Comparison of ENCODE assay signal across 25 mouse cellular contexts in the genomic region with DNA sequence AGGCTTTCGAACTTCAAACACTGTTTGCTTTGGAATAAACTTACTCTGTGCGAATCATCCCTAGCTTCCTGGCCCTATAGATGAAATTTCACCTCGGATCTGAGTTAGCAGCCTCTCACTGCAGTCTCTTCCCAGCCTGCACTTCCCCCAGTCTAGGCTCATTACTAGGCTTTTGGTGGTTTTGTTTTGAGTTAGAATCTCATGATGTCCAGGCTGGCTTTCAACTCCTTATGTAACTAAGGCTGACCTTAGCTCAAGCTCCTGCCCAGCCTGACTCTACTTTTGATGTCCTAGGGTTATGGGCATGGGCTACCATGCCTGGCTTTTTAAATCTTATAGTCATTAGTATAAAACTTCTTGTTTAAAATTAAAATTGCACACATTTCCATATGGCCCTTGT. TPM values are rescaled to one million over a fixed set of nuclear protein-coding genes. Genes with fewer than 3 reads are reported as not detected.
DNase-seq lines count a peak whose midpoint lies in the region; ATAC-seq lines count a peak whose summit lies in the region.
"Had no signal": no experiment of that assay in that cellular context is flagged by ENCODE, and none has a peak within 500 bp of the region (broad histone marks: within the 10 kb centered on the region; RNA-seq: fewer than 3 reads in every experiment).

No protein-coding gene starts in this region.

- 53% methylated on average over 3 of the region's 3 CpGs for WGBS in kidney, embryonic 14.5 days
- WGBS in liver, embryonic 15.5 days (ENCODE audit: insufficient replicate concordance), result 52% methylated on average over 3 of the region's 3 CpGs
- 81% methylated on average over 3 of the region's 3 CpGs for WGBS in hindbrain, embryonic 12.5 days

- no peaks in the 10 kb centered on the region for H3K27me3 ChIP-seq in kidney, embryonic 14.5 days (ENCODE audit: control insufficient read depth, insufficient read depth, low read length)
- no peaks in the 10 kb centered on the region for H3K27me3 ChIP-seq in liver, embryonic 15.5 days
- H3K27me3 ChIP-seq in hindbrain, embryonic 12.5 days, result no peaks in the 10 kb centered on the region; the same call in 1 of the 2 replicates
- H3K27me3 ChIP-seq: forebrain, embryonic 13.5 days; hindbrain, embryonic 15.5 days; limb, embryonic 15.5 days had no signal

- no peak overlapping the region for H3K4me2 ChIP-seq in kidney, embryonic 14.5 days (replicated peaks; ENCODE audit: low read depth, low read length)
- H3K4me2 ChIP-seq in liver, embryonic 15.5 days, result no peak overlapping the region
- H3K4me2 ChIP-seq in hindbrain, embryonic 12.5 days (replicated peaks), result no peak overlapping the region
- H3K4me2 ChIP-seq: forebrain, embryonic 13.5 days; heart, embryonic 11.5 days; hindbrain, embryonic 15.5 days; limb, embryonic 15.5 days had no signal

- H3K4me3 ChIP-seq in kidney, embryonic 14.5 days (ENCODE audit: low read length), result no peak overlapping the region
- no peak overlapping the region for H3K4me3 ChIP-seq in liver, embryonic 15.5 days (replicated peaks)
- H3K4me3 ChIP-seq in brown adipose tissue, adult 24 weeks (ENCODE audit: insufficient read depth, low read depth, low read length), result no peak overlapping the region
- no peak overlapping the region for H3K4me3 ChIP-seq in hindbrain, embryonic 12.5 days
- H3K4me3 ChIP-seq: forebrain, embryonic 13.5 days; hindbrain, embryonic 15.5 days; limb, embryonic 10.5 days; limb, embryonic 15.5 days had no signal

- H3K9me3 ChIP-seq in kidney, embryonic 14.5 days (ENCODE audit: control insufficient read depth, low read length), result no peaks in the 10 kb centered on the region
- no peaks in the 10 kb centered on the region for H3K9me3 ChIP-seq in liver, embryonic 15.5 days (replicated peaks)
- no peaks in the 10 kb centered on the region for H3K9me3 ChIP-seq in hindbrain, embryonic 12.5 days (replicated peaks)
- H3K9me3 ChIP-seq: forebrain, embryonic 13.5 days; hindbrain, embryonic 15.5 days; limb, embryonic 10.5 days; limb, embryonic 15.5 days had no signal

- DNase-seq in kidney, adult 8-10 months, result peak; percentile 52 to 73
- DNase-seq in liver, result no peak
- DNase-seq: adrenal gland, adult 8-10 months; B cell, adult 2 months; cerebellum, adult 11 months; cerebellum, adult 9-10 months; cerebellum, postnatal 36 days; gastrocnemius, postnatal 36 days; heart, adult 18-20 months; layer of hippocampus, postnatal 36 days; lung, adult 2 months; lung, postnatal 10 days; midbrain, embryonic 14.5 days; thymus, postnatal 4 days had no signal

- ATAC-seq in kidney, embryonic 14.5 days (ENCODE audit: low FRiP score, low TSS enrichment), result no peak
- no peak for ATAC-seq in liver, embryonic 15.5 days (ENCODE audit: insufficient read depth)
- ATAC-seq in hindbrain, embryonic 12.5 days (ENCODE audit: low FRiP score), result no peak
- ATAC-seq: activated CD4-positive, CD25-positive, alpha-beta regulatory T cell, adult 4 months; forebrain, embryonic 13.5 days; inflammation-experienced regulatory T-cells, adult 6 months had no signal

- no peaks in the 10 kb centered on the region for H3K36me3 ChIP-seq in kidney, embryonic 14.5 days (ENCODE audit: control insufficient read depth, insufficient read depth, low read length)
- H3K36me3 ChIP-seq in liver, embryonic 15.5 days (replicated peaks), result no peaks in the 10 kb centered on the region
- H3K36me3 ChIP-seq in hindbrain, embryonic 12.5 days, result no peaks in the 10 kb centered on the region
- H3K36me3 ChIP-seq: hindbrain, embryonic 15.5 days; limb, embryonic 10.5 days; limb, embryonic 15.5 days had no signal

- H3K27ac ChIP-seq in kidney, embryonic 14.5 days (ENCODE audit: low read depth, low read length), result no peak overlapping the region
- H3K27ac ChIP-seq in liver, embryonic 15.5 days (replicated peaks), result 0 out of 2 replicates have a peak overlapping the region, but pooled peaks have one; percentile 66
- peak overlapping the region; percentile 68 for H3K27ac ChIP-seq in brown adipose tissue, adult 24 weeks (replicated peaks; ENCODE audit: low read depth, low read length)
- no peak overlapping the region for H3K27ac ChIP-seq in hindbrain, embryonic 12.5 days
- H3K27ac ChIP-seq: forebrain, embryonic 13.5 days; hindbrain, embryonic 15.5 days; limb, embryonic 10.5 days; limb, embryonic 15.5 days had no signal

- no peak overlapping the region for H3K9ac ChIP-seq in kidney, embryonic 14.5 days (ENCODE audit: low read depth, low read length)
- H3K9ac ChIP-seq in liver, embryonic 15.5 days, result no peak overlapping the region
- H3K9ac ChIP-seq in hindbrain, embryonic 12.5 days, result no peak overlapping the region
- H3K9ac ChIP-seq: forebrain, embryonic 13.5 days; hindbrain, embryonic 15.5 days; limb, embryonic 15.5 days had no signal

- H3K4me1 ChIP-seq in kidney, embryonic 14.5 days (ENCODE audit: control insufficient read depth, insufficient read depth, low read length), result 0 out of 2 replicates have a peak, but pooled peaks cover 3% of the 10 kb centered on the region
- H3K4me1 ChIP-seq in liver, embryonic 15.5 days (replicated peaks), result peaks cover 22% of the 10 kb centered on the region
- peaks cover 14% of the 10 kb centered on the region for H3K4me1 ChIP-seq in brown adipose tissue, adult 24 weeks (ENCODE audit: control insufficient read depth, insufficient read depth, insufficient read length, low read length)
- H3K4me1 ChIP-seq in hindbrain, embryonic 12.5 days, result no peaks in the 10 kb centered on the region
- H3K4me1 ChIP-seq: forebrain, embryonic 13.5 days; hindbrain, embryonic 15.5 days; limb, embryonic 10.5 days; limb, embryonic 15.5 days had no signal

RNA-seq across cellular contexts. Expression of a gene that starts 7.2 kb away (rescaled TPM):
- polyA plus RNA-seq in kidney, embryonic 14.5 days (2014; fragmentation: Nextera tagmentation; extraction: Ambion mirVana), result 152 and 171 TPM in 2 replicates
- polyA plus RNA-seq in liver, embryonic 15.5 days (2015; fragmentation: Nextera tagmentation; extraction: Ambion mirVana), result 119 and 121 TPM in 2 replicates
- polyA plus RNA-seq in brown adipose tissue, adult 24 weeks (2012; ENCODE audit: insufficient read depth, insufficient read length, missing spikeins), result 311 and 382 TPM in 2 replicates
- polyA plus RNA-seq in hindbrain, embryonic 12.5 days (2016; fragmentation: Nextera tagmentation; extraction: Ambion mirVana), result 122 and 128 TPM in 2 replicates

RNA-seq across cellular contexts. Expression of a gene that starts 22.4 kb away (rescaled TPM):
- polyA plus RNA-seq in kidney, embryonic 14.5 days (2014; fragmentation: Nextera tagmentation; extraction: Ambion mirVana), result 16.0 and 17.0 TPM in 2 replicates
- polyA plus RNA-seq in liver, embryonic 15.5 days (2015; fragmentation: Nextera tagmentation; extraction: Ambion mirVana), result 0.71 and 0.77 TPM in 2 replicates
- 3.8 and 4.8 TPM in 2 replicates for polyA plus RNA-seq in brown adipose tissue, adult 24 weeks (2012; ENCODE audit: insufficient read depth, insufficient read length, missing spikeins)
- polyA plus RNA-seq in hindbrain, embryonic 12.5 days (2016; fragmentation: Nextera tagmentation; extraction: Ambion mirVana), result 17.7 and 21.4 TPM in 2 replicates

Comparison
In these comparisons a context has a peak if more than half of its experiments do, and no peak if none do; other contexts are left out.
1. H3K27ac ChIP-seq: peak in liver, embryonic 15.5 days (single experiment) and brown adipose tissue, adult 24 weeks (single experiment); none in kidney, embryonic 14.5 days (single experiment) and hindbrain, embryonic 12.5 days (single experiment).